Mouse (Mus musculus): ENCODE results near the gene Ralbp1. TPM values are rescaled to one million over a fixed set of nuclear protein-coding genes. Genes with fewer than 3 reads are reported as not detected.
A peak's percentile ranks its signal among the peaks of the same experiment; 100 is the strongest.

Gene Ralbp1
- total RNA-seq, 2 experiments from 2014 or later: 18.6 to 20.6 TPM

DNA sequence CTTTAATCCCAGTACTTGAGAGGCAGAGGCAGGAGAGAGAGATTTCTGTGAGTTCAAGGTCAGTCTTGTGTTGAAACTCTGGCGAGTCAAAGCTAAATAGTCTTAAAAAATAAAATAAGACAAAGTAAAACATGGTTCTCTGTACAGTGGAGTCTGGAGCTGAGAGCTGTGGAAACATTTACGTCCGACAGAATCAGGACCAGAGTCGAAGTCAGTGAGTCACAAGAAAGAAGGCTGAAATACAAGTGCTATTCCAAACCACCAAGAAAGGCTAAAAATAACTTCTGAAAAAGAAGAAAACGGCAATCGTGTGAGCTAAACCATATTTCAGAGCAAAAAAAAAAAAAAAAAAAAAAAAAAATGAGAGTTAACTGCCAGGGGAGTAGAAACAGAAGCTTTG is 16.7 kb upstream of the Ralbp1 start:
- intact Hi-C loops (cut with DNase I): no loop called here

DNA sequence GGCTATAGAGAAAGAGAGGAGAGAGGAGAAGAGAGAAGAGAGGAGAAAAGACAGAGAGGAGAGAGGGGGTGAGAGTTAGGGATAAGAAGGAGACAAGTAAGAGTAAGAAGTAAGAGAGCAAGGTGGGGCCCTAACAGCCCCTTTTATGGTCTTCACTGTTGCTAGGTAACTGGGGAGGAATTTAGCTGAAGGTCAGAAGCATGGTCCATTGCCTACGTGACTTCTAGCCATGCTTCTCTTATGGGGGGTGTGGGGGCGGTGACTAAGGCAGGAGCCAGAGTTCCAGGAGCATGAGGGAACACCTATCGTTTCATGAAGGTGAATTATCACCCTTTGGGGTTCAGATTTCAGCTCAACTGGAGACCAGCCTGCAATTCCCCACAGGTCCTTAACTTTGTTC is 10.4 kb upstream of the Ralbp1 start:
- no peak for DNase-seq
- intact Hi-C loops (cut with DNase I): no loop called here

More for the DNA sequence above, 16.7 kb upstream of the Ralbp1 start:
- no peak for DNase-seq

DNA sequence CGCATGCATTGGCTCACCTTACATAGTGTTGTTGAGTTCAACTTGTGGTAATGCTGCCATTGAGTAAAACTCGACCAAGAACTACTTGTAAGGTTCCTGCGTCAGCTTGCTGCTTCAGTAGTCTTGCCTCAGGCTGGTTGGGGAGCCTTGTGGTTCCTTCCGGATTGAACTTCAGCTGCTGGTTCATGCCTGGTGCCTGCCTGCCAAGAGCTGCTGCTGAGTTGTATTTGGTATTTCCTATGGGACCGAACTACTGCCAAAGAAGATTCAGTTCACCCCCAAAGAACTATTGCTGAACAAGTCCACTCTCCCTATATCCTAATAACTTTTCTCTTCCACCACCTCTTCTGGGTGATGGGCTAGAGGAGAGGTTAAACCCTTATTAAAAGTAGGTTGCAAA is 3.9 kb upstream of the Ralbp1 start:
- DNase-seq: peak in 1 of 2 experiments; percentile 14
- intact Hi-C loops (cut with DNase I): no loop called here

- intact Hi-C loops (cut with DNase I): no loop called here
- DNase-seq: no peak
Observed at GRCm38 (mm10) chr17:65886571-65886970, 973 bp upstream of the Ralbp1 start.

GRCm38 (mm10) chr17:65885398-65885696 is 251 bp downstream of the Ralbp1 start:
- intact Hi-C loops (cut with DNase I): no loop called here
- DNase-seq: no peak

DNA sequence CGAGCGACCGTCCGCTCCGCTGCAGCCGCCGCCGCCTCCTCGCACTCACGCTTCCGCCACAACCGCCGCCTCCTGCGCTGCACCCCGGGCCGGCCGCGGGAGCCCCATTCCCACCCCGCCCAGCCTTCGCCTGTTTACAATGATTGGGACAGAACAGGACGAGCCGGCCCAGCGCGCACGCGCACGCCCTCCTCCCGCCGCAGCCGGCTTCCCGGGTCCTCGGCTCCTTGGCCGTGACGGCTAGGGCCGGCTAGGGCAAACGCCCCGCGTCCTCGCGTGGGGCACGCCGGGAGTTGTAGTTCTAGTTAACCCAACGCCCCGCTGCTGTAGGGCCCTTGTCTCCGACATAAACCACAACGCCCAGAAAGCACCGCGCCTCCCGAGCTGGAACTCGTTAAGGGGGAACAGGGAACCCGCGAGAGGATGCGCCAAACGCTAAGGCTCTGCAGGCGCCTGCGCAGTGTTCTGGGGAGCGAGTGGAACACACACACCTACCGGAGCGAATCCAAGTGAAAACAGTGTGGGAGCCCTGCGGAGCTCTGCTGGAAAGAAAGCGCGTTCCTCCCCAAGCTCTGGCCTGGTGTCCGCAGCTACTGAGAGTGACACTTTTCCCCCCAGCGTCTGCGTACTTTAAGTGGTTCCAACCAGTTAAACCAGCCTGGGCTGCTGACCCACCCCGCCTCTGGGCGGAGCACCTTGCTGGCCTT is 754 bp downstream of the Ralbp1 start:
- intact Hi-C loops (cut with DNase I): loop anchor here (5.0 kb wide), 1 partner anchor 67 kb away; the partner anchor contains the start of gene Twsg1
- peak; percentile 96 to 99 for DNase-seq

DNA sequence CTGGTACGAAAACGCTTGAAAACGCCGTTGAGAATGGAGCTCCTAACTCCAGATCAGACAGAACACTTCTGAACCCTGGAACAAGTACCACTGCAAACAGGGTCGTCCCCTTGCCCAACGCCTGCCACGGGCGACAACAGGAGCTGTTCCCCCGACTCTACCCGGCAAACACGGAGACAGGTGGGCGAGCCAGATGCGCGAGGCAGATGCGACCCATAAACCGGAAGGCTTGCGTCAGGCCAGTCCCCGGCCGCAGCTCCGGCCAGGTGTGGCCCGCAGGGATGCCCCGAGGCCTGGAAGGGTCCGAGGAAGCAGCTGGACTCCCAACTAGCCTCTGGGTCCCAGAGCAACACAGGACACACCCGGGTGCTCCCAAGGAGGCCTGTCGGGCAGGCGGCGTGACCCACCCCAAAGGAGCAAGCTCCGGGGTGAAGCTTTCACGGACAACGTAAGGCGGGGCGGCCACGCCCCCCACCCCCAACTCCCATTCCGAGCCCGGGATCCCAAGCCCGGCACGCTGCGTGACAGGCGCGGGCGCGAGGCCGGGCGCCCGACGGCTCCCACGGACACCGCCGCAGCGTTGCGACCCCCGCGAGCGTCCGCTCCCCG is 1.4 kb downstream of the Ralbp1 start:
- peak; percentile 27 to 32 for DNase-seq
- intact Hi-C loops (cut with DNase I): loop anchor here (5.0 kb wide), 1 partner anchor 68 kb away; the partner anchor contains the start of gene Twsg1

DNA sequence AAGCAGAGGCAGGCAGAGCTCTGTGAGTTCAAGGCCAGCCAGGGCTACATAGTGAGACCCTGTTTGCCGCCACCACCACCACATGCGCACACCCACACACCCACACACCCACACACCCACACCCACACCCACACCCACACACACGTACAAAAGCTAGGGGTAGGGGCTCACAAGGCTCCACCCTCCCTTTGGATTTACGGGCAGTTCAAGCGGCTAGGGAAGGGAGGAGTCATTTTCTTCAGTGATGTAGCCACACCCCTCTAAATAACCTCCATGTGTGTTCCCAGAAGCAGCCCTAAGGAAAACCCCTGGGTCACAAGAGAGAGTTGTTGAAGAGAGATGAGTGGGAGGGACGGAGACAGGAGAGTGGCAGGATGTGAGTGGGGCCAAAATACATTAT is 8.6 kb downstream of the Ralbp1 start:
- DNase-seq: no peak
- intact Hi-C loops (cut with DNase I): no loop called here

- intact Hi-C loops (cut with DNase I): no loop called here
- no peak for DNase-seq
Observed at GRCm38 (mm10) chr17:65873834-65874233, 11.8 kb downstream of the Ralbp1 start.

- DNase-seq: no peak
- intact Hi-C loops (cut with DNase I): no loop called here
Observed at GRCm38 (mm10) chr17:65873156-65873555, 12.4 kb downstream of the Ralbp1 start.

- intact Hi-C loops (cut with DNase I): no loop called here
- no peak for DNase-seq
Observed at GRCm38 (mm10) chr17:65872652-65873051, 12.9 kb downstream of the Ralbp1 start.

GRCm38 (mm10) chr17:65872051-65872450 is 13.5 kb downstream of the Ralbp1 start:
- intact Hi-C loops (cut with DNase I): no loop called here
- DNase-seq: no peak

- intact Hi-C loops (cut with DNase I): no loop called here
- no peak for DNase-seq
Observed at GRCm38 (mm10) chr17:65871641-65872041, 14.0 kb downstream of the Ralbp1 start.

DNA sequence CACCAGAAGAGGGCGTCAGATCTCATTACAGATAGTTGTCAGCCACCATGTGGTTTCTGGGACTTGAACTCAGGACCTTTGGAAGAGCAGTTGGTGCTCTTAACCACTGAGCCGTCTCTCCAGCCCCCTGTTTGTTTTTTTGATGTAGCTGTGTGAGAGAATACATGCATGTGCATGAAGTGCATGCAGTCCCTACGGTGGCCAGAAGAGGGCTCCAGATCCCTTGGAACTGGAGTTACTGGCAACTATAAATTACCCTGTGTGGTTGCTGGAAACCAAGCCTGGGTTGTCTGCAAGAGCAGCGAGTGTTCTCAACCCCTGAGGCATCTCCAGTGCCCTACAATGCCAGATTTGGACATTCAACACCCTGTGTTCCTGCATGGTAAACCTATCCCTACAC is 15.5 kb downstream of the Ralbp1 start:
- DNase-seq: peak; percentile 76 to 84
- intact Hi-C loops (cut with DNase I): no loop called here

GRCm38 (mm10) chr17:65869720-65870119 is 15.9 kb downstream of the Ralbp1 start:
- intact Hi-C loops (cut with DNase I): loop anchor here (2.0 kb wide), 1 partner anchor 237 kb away; no protein-coding TSS in a partner anchor

GRCm38 (mm10) chr17:65867996-65868395 is 17.6 kb downstream of the Ralbp1 start:
- DNase-seq: no peak
- intact Hi-C loops (cut with DNase I): loop anchor here (2.0 kb wide), 1 partner anchor 239 kb away; no protein-coding TSS in a partner anchor

More at GRCm38 (mm10) chr17:65869720-65870119, 15.9 kb downstream of the Ralbp1 start:
- DNase-seq: no peak

- intact Hi-C loops (cut with DNase I): no loop called here
- no peak for DNase-seq
Observed at GRCm38 (mm10) chr17:65866201-65866600, 19.4 kb downstream of the Ralbp1 start.

DNA sequence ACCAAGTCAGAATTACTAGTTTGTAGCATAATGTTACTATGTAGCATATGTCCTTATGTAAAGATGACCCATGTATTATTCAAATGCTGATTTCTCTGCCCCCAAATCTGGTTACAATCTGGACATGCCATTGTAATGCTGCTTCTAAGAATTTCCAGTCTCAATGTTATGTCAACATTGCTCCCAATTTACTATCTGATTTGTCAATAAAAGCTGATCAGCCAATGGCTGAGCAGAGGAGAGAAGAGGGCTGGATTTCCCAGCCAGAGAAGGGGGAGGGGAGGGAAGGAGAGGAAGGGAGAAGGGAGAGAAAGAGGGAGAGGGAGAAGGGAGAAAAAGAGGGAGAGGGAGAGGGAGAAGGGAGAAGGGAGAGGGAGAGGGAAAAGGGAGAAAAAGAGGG is 20.3 kb downstream of the Ralbp1 start:
- intact Hi-C loops (cut with DNase I): no loop called here
- no peak for DNase-seq

DNA sequence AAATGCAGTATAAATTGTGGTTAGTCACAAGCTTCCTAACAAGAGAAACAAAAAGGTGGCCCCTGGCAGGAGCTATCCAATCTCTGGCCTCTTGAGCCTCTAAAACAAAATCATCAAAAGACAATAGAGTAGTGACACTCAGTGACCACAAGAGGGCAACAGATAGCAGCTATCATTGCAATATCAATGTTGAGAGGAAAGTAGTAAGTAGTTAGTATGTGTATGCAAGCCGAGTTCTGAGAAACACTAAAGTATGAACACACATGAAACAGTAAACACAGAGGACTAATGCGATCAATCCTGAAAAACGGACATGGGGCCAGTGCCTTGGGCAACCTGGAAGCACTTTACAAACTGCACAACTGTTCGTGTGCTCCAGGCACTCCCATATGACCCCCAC is 20.9 kb downstream of the Ralbp1 start:
- intact Hi-C loops (cut with DNase I): no loop called here
- no peak for DNase-seq

DNA sequence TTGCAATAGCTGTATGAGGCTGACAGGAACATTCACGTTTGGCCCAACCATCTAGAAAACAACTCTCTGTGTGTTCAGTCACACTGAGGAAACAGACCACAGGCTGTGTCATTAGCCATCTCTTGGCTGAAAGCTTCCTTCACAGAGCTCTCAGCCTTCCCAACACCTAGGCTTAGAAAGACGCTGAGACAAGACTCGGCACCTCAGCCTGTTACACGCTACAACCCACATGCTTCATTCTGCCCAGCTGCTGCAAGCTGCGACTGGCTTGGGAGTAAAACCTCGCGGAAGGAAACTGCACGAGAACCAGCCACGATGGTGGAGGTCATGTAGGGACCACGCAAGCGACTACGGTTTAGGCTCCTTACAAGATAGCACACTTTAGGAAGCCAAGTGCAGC is 21.8 kb downstream of the Ralbp1 start:
- no peak for DNase-seq
- intact Hi-C loops (cut with DNase I): no loop called here

DNA sequence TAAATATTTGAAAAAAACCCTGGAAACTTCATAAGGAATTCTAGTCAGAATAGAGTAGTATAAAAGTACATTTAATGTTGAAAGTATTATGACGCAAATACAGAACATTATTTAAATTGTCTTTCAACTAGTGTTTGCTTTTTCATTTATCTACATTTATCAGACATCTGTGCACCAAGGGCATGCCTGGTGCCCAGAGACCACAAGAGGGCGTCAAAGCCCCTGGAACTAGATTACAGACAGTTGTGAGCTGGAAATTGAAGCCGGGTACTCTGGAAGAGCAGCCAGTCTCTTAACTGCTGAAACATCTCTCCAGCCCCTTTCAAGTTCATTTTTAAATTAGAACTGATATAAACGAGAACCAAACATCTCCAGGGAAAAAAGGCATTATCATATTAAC is 23.0 kb downstream of the Ralbp1 start:
- intact Hi-C loops (cut with DNase I): no loop called here
- DNase-seq: no peak

DNA sequence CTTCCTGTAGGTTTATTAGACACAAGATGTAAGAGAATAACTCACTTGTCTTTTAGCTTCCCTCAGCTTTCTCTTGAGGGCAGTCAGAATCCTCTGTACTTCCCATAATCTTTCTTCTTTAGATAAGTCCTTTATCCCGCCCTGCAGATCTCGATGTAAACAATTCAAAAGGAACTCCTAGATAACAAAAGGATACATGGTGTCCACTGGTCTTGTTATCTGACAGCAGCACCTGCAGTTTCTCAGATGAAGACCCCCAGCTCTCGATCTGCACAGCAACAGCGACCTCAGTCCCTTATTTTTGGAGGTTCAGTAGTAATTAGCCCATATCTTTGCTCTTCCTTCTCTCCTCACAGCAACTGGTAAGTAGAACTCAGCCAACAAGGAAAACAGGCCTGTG is 28.0 kb downstream of the Ralbp1 start:
- no peak for DNase-seq

More for the DNA sequence above, 28.0 kb downstream of the Ralbp1 start:
- intact Hi-C loops (cut with DNase I): no loop called here

Measured in gastrocnemius, postnatal 36 days (tissue).